Mouse (Mus musculus): ENCODE results near the gene Plod2. TPM values are rescaled to one million over a fixed set of nuclear protein-coding genes. Genes with fewer than 3 reads are reported as not detected.

The Plod2 gene
- total RNA-seq, 2 experiments from 2014 or later = 0.18 to 0.36 TPM

- no peak for ATAC-seq (ENCODE audit: poor library complexity, severe bottlenecking)
These were observed 10.7 kb downstream of the Plod2 start for GRCm38 (mm10) chr9:92552691-92553090.

DNA sequence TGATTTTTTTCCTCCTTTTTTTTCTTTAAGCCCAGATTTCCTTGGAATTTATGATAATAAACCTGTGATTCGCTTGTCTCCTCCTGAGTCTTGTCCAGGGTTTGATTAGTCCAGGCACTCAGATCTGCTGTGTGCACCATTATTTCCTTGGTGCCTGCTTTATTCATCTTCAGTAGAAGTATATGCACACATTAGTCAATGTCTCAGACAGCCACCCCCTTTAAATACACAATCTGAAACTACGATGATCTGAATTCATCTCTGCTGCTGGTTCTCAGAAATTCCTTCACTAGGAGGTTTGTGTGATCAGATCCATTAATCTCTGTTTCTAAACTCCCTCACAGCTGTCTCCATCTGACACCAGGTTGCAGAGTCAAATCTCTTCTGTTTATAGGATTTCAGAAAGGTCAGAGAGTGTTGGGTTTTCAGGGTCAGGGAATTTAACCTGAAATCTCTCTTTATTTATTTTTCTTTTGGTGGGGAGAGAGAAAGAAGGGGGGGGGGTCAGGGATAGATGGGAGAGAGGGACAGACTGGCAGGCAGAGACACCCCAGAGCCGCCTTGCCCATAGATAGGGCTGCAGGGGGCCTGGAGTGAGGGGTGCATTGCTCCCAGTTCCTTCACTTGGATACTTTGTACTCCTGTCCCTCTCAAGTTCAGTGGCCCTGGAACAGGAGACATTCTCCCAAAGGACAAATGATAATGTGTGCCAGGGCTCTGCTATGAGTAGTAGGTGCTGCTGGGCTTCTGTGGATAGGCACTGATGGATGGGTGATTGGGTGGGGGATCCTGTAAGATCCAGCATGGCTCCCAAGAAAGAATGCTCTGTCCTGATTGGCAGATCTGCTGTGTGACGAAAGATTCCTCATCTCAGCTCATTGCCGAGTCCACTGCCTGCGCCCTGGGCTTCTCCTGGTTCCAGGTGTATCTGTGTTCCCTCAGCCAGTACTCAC is 13.3 kb downstream of the Plod2 start:
- ATAC-seq (ENCODE audit: poor library complexity, severe bottlenecking) = no peak

- ATAC-seq (ENCODE audit: poor library complexity, severe bottlenecking) = no peak
These were observed 17.7 kb downstream of the Plod2 start for GRCm38 (mm10) chr9:92559750-92560149.

DNA sequence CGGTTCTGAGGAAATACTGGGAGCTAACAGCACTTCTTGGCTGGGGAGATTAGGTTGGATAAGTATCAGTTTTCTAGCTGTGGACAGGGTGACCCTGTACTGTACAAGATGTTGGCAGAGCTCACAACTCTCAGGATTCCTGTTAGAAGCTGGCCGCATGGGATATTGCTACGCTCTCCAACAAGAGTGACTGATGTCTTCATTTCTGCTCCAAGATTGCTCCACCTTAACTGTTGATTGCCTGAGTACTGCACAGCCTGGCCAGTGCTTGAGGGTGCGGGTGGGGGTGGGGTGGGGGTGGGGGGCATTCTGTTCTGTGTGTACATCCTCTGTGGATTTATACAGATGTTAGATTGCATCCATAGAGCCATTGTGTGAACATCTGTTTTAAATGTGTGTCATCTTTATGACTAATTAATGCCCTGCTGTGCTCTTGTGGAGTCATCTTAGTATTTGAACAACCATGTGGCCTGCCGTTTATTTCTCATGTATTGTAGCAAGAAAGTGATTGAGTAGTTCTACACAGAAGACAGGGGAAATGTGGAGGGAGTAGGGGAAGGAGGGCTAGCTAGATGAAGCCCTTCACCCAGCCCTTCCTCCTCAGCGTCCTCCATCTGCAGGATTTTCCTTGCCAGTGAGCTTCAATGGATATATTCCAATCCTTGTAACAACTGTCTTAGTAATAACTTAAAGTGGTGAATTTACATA is 19.0 kb downstream of the Plod2 start:
- ATAC-seq (ENCODE audit: poor library complexity, severe bottlenecking) = no peak

DNA sequence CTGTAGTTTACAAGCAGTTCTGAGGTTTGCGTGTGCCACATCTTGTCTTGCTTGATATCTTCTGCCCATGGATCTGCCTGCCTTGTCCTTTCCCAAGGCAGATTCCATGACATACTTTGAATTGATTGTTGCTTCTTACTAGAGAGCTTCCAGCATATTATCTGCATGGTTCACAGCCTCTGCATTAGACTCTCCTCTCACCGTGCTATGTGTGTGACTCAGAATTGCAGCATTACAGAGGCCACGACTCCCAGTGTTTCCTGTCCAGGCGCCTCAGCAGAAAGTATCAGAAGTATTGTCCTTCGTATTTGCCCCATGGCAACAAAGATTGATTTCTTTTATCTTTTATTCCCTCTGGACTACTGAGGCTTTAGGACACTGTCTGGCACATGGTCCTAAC is 20.4 kb downstream of the Plod2 start:
- ATAC-seq (ENCODE audit: poor library complexity, severe bottlenecking) = no peak

- no peak for ATAC-seq (ENCODE audit: poor library complexity, severe bottlenecking)
These were observed 21.3 kb downstream of the Plod2 start for GRCm38 (mm10) chr9:92563306-92563705.

- ATAC-seq (ENCODE audit: poor library complexity, severe bottlenecking) = no peak
These were observed 22.4 kb downstream of the Plod2 start for GRCm38 (mm10) chr9:92564391-92564790.

DNA sequence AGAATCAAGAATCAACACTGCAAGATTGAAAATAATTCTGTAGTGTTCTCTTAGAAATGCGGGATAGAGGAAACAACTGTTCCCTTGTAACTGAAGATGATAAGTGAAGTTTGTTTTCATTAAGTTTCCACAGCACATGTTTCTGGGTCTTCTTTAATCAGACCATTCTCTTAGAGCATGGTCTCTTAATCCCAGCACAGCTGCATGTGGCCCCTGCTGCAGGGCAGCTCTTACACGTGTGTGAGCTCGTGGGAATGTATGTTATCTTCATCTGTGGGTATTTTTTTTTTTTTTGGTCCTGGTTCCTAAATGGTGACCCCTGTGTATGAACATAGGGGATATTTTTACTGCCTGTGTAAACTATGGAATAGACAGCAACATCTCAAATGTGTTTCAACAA is 24.2 kb downstream of the Plod2 start:
- ATAC-seq (ENCODE audit: poor library complexity, severe bottlenecking) = no peak

DNA sequence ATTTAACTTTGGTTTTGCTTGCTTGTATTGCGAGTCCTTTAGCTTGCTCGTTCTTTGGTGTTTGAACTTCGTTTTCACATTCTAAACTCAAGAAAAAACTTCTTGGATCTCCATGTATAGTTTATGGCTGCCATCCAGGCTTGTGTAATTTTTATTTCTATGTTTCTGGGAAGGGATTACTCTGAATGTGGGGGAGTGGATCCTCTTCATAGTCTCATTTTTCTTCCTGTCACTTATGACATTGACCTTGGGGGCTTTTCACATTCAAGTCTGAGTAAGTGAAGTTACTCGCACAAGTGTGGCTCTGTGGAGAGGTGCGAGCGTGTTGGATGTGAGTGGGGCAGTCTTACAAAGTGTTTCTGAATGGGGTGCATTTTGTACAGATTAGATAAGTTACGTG is 25.5 kb downstream of the Plod2 start:
- ATAC-seq (ENCODE audit: poor library complexity, severe bottlenecking) = no peak

- no peak for ATAC-seq (ENCODE audit: poor library complexity, severe bottlenecking)
These were observed 26.8 kb downstream of the Plod2 start for GRCm38 (mm10) chr9:92568798-92569197.

- ATAC-seq (ENCODE audit: poor library complexity, severe bottlenecking) = no peak
These were observed 30.5 kb downstream of the Plod2 start for GRCm38 (mm10) chr9:92572376-92573108.

GRCm38 (mm10) chr9:92583876-92584275 is 41.9 kb downstream of the Plod2 start:
- ATAC-seq (ENCODE audit: poor library complexity, severe bottlenecking) = no peak

DNA sequence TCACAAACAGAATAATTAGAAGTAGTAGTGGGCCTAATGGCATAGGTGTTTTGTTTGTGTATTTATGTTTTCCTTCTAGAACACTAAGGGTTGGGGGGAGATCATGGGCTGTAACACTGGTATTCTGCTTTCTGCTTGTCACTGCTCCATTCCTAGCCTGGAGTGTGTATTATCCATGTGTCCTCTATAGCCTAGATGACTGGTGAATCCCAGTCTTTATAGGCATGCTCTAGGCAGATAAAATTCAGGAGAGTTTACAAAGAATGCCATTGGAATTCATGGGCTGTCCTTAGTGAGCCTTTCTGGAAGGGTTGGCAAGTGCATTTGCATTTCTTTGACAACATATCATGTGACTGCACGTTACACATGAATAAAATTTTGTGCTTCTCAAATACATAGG is 44.0 kb downstream of the Plod2 start:
- no peak for ATAC-seq (ENCODE audit: poor library complexity, severe bottlenecking)

DNA sequence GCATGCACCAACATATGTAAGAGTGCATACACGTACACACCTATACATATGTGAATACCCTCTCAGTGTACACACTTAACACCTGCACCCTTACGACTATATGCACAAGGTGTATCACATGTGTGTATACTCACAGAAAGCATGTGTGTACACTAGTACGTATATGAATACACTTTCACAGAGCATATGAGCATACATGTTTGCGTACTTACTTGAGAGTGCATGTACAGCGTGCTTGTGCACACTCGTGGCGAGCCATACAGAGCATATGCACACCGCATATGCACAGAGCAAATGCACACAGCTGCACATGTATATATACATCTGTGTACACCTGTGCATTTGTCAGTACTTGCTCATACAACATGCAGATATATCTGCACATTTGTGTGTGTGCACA is 45.4 kb downstream of the Plod2 start:
- ATAC-seq (ENCODE audit: poor library complexity, severe bottlenecking) = no peak

DNA sequence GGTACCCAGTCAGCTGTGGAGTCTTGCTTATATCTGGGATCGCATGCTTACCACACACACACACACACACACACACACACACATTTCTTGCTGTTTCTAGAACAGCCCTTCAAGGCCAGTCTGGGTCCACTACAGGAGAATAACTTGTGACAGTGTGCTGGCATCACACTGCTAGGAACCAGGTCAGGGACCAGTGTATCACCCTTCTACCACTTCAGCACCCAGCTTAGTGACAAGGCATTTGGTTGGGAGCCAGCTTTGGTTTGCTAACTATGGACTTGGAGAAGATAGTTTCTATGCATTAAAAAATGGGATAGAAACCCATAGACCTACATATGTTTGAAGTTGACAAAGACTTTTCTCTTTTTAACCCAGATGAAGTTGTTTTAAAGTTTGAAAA is 46.2 kb downstream of the Plod2 start:
- ATAC-seq (ENCODE audit: poor library complexity, severe bottlenecking) = no peak

DNA sequence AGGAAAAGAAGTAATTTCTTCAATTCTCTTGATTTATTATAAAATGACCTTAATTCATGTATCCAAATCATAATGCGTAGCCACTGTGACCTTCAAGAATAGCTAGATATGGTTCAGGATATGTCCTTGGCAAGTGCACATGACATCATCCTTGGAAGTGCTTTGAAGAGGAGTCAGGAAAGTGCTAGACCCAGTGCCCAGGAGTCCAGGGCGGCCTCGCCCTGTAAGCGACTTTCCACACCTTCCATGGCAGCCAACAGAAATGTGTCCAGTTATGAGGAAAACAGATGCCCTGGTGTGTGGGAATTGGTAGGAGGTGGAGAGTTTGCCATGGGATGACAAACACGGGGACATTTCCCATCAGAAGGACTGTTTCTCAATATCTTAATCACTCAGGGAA is 47.0 kb downstream of the Plod2 start:
- no peak for ATAC-seq (ENCODE audit: poor library complexity, severe bottlenecking)

GRCm38 (mm10) chr9:92591482-92591881 is 49.5 kb downstream of the Plod2 start:
- no peak for ATAC-seq (ENCODE audit: poor library complexity, severe bottlenecking)

GRCm38 (mm10) chr9:92592757-92593156 is 50.7 kb downstream of the Plod2 start:
- no peak for ATAC-seq (ENCODE audit: poor library complexity, severe bottlenecking)

DNA sequence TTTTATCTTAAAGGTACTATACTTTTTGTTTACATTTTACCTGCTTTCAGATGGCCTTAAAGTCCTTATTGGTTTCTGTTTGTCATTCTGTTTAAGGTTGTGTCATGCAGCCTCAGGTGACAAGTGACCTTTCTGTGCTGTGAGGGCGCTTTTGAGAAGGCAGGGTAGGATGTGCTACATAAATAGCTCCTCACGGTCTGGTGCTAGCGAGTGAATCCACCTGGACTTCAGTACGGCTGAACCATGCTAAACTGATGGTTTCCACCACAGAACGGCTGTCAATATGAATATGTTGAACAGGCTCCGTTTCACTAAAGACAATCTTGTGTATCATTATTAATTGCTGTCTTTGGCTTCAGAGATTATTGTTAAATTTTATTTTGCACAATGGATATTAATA is 52.5 kb downstream of the Plod2 start:
- ATAC-seq (ENCODE audit: poor library complexity, severe bottlenecking) = no peak

- no peak for ATAC-seq (ENCODE audit: poor library complexity, severe bottlenecking)
These were observed 53.3 kb downstream of the Plod2 start for GRCm38 (mm10) chr9:92595296-92595695.

- ATAC-seq (ENCODE audit: poor library complexity, severe bottlenecking) = no peak
These were observed 55.0 kb downstream of the Plod2 start for GRCm38 (mm10) chr9:92596916-92597547.

Measured in megakaryocyte, adult 5-6 weeks (primary cell).